Mouse (Mus musculus) kidney, adult 2 months (tissue): Measurements from ENCODE around the gene Eif5b.

Source experiments
- CTCF ChIP-seq: fragments of 200-500 bp; conservative IDR thresholded peaks from 2 replicates; pipeline ENCODE4 v1.5.1; 2011; ENCODE audit warnings: low read depth, mild to moderate bottlenecking, control low read depth, low read length, moderate library complexity, mixed read lengths; ENCODE audit not compliant: insufficient read depth, insufficient read length
- POLR2A ChIP-seq: fragments of 200-500 bp; IDR thresholded peaks from one replicate; pipeline ENCODE4 v1.6.1; 2011; ENCODE audit warnings: low read depth, low read length, control low read depth

- no peak for TF ChIP-seq POLR2A
- TF ChIP-seq CTCF: no peak
These were observed 775 bp downstream of the Eif5b start for GRCm38 (mm10) chr1:37998371-37999199.
